Mouse (Mus musculus): ENCODE results near the gene Coro2b.

GRCm38 (mm10) chr9:62451585-62452372 is 85.1 kb downstream of the Coro2b start:
- no peak for TF ChIP-seq GATA1 (IDR thresholded peaks at IDR 0.05; ENCODE audit: borderline replicate concordance, low read length)
- no peak for TF ChIP-seq FLI1 (IDR thresholded peaks at IDR 0.05; ENCODE audit: low read length)

Data from megakaryocyte, embryonic 14.5 days (primary cell).